Mouse (Mus musculus) brain, embryonic 14.5 days (tissue): ENCODE measurements around the gene Atxn1. TPM values are rescaled to one million over a fixed set of nuclear protein-coding genes. Genes with fewer than 3 reads are reported as not detected.
A peak's percentile ranks its signal among the peaks of the same experiment; 100 is the strongest.

Experiments
- DNase-seq: peaks from one replicate; pipeline ENCODE4 v3.0.0-alpha.2; 2011; ENCODE audit warnings: low read depth
- CTCF ChIP-seq: fragments of 200-500 bp; IDR thresholded peaks from 2 replicates; pipeline ENCODE4 v1.5.1; 2012; ENCODE audit warnings: inconsistent platforms, mild to moderate bottlenecking, moderate library complexity, borderline replicate concordance; ENCODE audit not compliant: insufficient read depth, insufficient read length; ENCODE audit errors: extremely low read depth
- POLR2A ChIP-seq: fragments of 200-500 bp; IDR thresholded peaks from 2 replicates; pipeline ENCODE4 v1.6.1; 2012; ENCODE audit warnings: mild to moderate bottlenecking, inconsistent platforms, borderline replicate concordance; ENCODE audit not compliant: poor library complexity, insufficient read depth, insufficient read length, severe bottlenecking; ENCODE audit errors: extremely low read depth
- polyA plus RNA-seq: library from polyadenylated mRNA; depleted of rRNA; stranded (reverse); fragments of >200 nt; gene quantifications from 2 replicates; pipeline ENCODE4 v1.2.3, GENCODE M21; 2012

Atxn1 gene
- polyA plus RNA-seq, 1 experiment: 11.0 TPM

GRCm38 (mm10) chr13:45961871-45962630, 2.8 kb downstream of the Atxn1 start:
- TF ChIP-seq CTCF (no peak), POLR2A (no peak)
- peak; percentile 92 for DNase-seq

- peak; percentile 49 for DNase-seq
- no peak for TF ChIP-seq POLR2A
- no peak for TF ChIP-seq CTCF
These were observed 4.4 kb downstream of the Atxn1 start for GRCm38 (mm10) chr13:45960311-45960965.

- DNase-seq: no peak
These were observed 6.5 kb downstream of the Atxn1 start for GRCm38 (mm10) chr13:45958306-45958705.

GRCm38 (mm10) chr13:45957629-45958028, 7.2 kb downstream of the Atxn1 start:
- DNase-seq: no peak
- TF ChIP-seq CTCF: no peak
- TF ChIP-seq POLR2A: no peak

More at GRCm38 (mm10) chr13:45958306-45958705, 6.5 kb downstream of the Atxn1 start:
- no peak for TF ChIP-seq POLR2A
- no peak for TF ChIP-seq CTCF

- DNase-seq: no peak
- no peak for TF ChIP-seq CTCF
- no peak for TF ChIP-seq POLR2A
These were observed 8.5 kb downstream of the Atxn1 start for GRCm38 (mm10) chr13:45956287-45956686.

- TF ChIP-seq CTCF (no peak), POLR2A (no peak)
- DNase-seq: no peak
These were observed 9.3 kb downstream of the Atxn1 start for GRCm38 (mm10) chr13:45955370-45956055.

- TF ChIP-seq POLR2A: no peak
- TF ChIP-seq CTCF: no peak
- no peak for DNase-seq
These were observed 11.7 kb downstream of the Atxn1 start for GRCm38 (mm10) chr13:45953098-45953497.

- DNase-seq: no peak
- TF ChIP-seq CTCF (no peak), POLR2A (no peak)
These were observed 13.7 kb downstream of the Atxn1 start for GRCm38 (mm10) chr13:45951071-45951645.

GRCm38 (mm10) chr13:45950355-45950861, 14.4 kb downstream of the Atxn1 start:
- peak; percentile 71 for DNase-seq
- no peak for TF ChIP-seq CTCF
- no peak for TF ChIP-seq POLR2A

GRCm38 (mm10) chr13:45946136-45946535, 18.7 kb downstream of the Atxn1 start:
- DNase-seq: no peak
- no peak for TF ChIP-seq CTCF

- TF ChIP-seq CTCF (no peak), POLR2A (no peak)
- peak; percentile 48 for DNase-seq
These were observed 22.5 kb downstream of the Atxn1 start for GRCm38 (mm10) chr13:45942337-45942736.
